Mouse (Mus musculus): ENCODE data around the gene Mroh2a.

DNA sequence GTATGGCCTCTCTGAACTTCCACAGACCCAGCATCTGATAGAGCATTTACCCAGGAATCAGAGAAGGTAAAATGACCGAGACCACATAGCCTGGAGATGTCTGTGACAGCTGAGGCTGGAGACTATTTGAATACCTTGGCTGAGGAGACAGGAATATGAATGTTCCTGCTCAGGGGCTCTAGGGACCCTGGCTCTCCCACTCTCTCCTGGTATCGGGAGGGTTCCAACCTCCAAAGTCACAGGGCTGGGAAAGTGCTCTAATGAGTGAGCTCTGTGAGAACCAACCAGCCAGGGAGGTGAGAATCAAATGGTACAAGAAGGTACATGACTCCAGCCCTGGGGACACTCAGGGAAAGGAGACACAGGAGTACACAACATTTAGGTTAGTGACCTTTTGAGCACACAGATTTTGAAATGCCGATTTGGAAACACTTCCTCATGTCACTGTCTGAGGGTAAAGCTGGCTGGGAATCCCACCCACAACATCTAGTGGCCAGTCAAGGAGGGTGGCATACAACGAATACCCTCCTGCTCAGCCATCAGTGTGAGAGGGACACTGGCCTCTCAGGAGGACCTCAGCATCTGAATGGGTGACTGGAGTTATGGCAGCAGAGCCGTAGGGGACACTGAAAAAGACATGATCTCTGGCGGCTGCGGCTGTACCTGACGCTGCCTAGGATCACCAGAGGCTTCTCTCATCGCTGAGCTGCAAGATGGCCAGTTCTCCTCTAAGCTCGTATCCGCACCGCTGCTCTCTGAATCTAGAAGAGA, 42.9 kb downstream of the Mroh2a start:
- TF ChIP-seq CTCF (IDR thresholded peaks at IDR 0.05) (no peak), EP300 (IDR thresholded peaks at IDR 0.05; ENCODE audit: insufficient read depth, low read depth, low read length) (no peak), POLR2A (IDR thresholded peaks at IDR 0.05; ENCODE audit: insufficient read depth, low read depth, low read length) (no peak)

Measured in heart, adult 2 months (tissue).